In genomic region chr10:39557360-39557759, GRCm38 (mm10) we compare ENCODE assay signal across 12 mouse cellular contexts. TPM values are rescaled to one million over a fixed set of nuclear protein-coding genes. Genes with fewer than 3 reads are reported as not detected.
DNase-seq lines count a peak whose midpoint lies in the region; ATAC-seq and TF ChIP-seq lines count a peak whose summit lies in the region.
"Had no signal": no experiment of that assay in that cellular context is flagged by ENCODE, and none has a peak within 500 bp of the region (broad histone marks: within the 10 kb centered on the region; RNA-seq: fewer than 3 reads in every experiment).

No protein-coding gene starts in this region.

- peak overlapping the region; percentile 50; the same call in 1 of the 2 replicates for H3K27ac ChIP-seq in heart, embryonic 16.5 days (ENCODE audit: low read length)
- H3K27ac ChIP-seq in midbrain, embryonic 10.5 days (replicated peaks): peak overlapping the region; percentile 70; the same call in 1 of the 2 replicates
- H3K27ac ChIP-seq in midbrain, embryonic 11.5 days (ENCODE audit: low read depth, low read length): no peak overlapping the region
- H3K27ac ChIP-seq in hindbrain, postnatal 0 days: peak overlapping the region; percentile 68; the same call in 1 of the 2 replicates
- H3K27ac ChIP-seq in stomach, embryonic 16.5 days (ENCODE audit: low read length): peak overlapping the region; percentile 65; the same call in 1 of the 2 replicates
- no peak overlapping the region; the same call in 1 of the 2 replicates for H3K27ac ChIP-seq in layer of hippocampus, adult 2 months
- H3K27ac ChIP-seq: liver, embryonic 12.5 days had no signal

- no peak for ATAC-seq in heart, embryonic 16.5 days (replicated peaks; ENCODE audit: extremely low read depth, insufficient read depth, low FRiP score)
- ATAC-seq in midbrain, embryonic 11.5 days (ENCODE audit: low FRiP score): no peak
- ATAC-seq in hindbrain, postnatal 0 days: no peak
- no peak for ATAC-seq in stomach, embryonic 16.5 days (ENCODE audit: insufficient read depth, low FRiP score)
- ATAC-seq: liver, embryonic 12.5 days; Patski had no signal

- no peak for DNase-seq in heart, postnatal 10 days
- DNase-seq in midbrain, embryonic 10.5 days (ENCODE audit: low spot score): no peak
- no peak for DNase-seq in midbrain, embryonic 11.5 days (ENCODE audit: low spot score, missing footprints)
- no peak for DNase-seq in hindbrain, postnatal 0 days (ENCODE audit: low spot score)
- no peak for DNase-seq in layer of hippocampus, adult 2 months (ENCODE audit: low spot score in 2 of 2)
- DNase-seq: cerebellum, postnatal 14 days; right cerebral cortex, postnatal 25 days had no signal

- H3K9ac ChIP-seq in heart, embryonic 16.5 days (ENCODE audit: low read length): no peak overlapping the region
- no peak overlapping the region for H3K9ac ChIP-seq in midbrain, embryonic 11.5 days (ENCODE audit: low read length)
- no peak overlapping the region for H3K9ac ChIP-seq in hindbrain, postnatal 0 days (replicated peaks; ENCODE audit: low read length)
- no peak overlapping the region for H3K9ac ChIP-seq in stomach, embryonic 16.5 days (ENCODE audit: low read length)
- H3K9ac ChIP-seq: liver, embryonic 12.5 days had no signal

- no peaks in the 10 kb centered on the region for H3K27me3 ChIP-seq in heart, embryonic 16.5 days (ENCODE audit: control insufficient read depth, insufficient read depth, low read length)
- no peaks in the 10 kb centered on the region for H3K27me3 ChIP-seq in midbrain, embryonic 10.5 days (ENCODE audit: low read depth, poor library complexity, severe bottlenecking)
- H3K27me3 ChIP-seq in midbrain, embryonic 11.5 days (ENCODE audit: control insufficient read depth, insufficient read depth, low read length): no peaks in the 10 kb centered on the region
- H3K27me3 ChIP-seq in hindbrain, postnatal 0 days (ENCODE audit: insufficient read depth, low read length): no peaks in the 10 kb centered on the region
- no peaks in the 10 kb centered on the region for H3K27me3 ChIP-seq in stomach, embryonic 16.5 days (ENCODE audit: control insufficient read depth, insufficient read depth, low read length)
- H3K27me3 ChIP-seq: CH12.LX; liver, embryonic 12.5 days; Patski had no signal

- no peaks in the 10 kb centered on the region for H3K9me3 ChIP-seq in heart, embryonic 16.5 days (replicated peaks; ENCODE audit: control insufficient read depth, low read length)
- no peaks in the 10 kb centered on the region for H3K9me3 ChIP-seq in midbrain, embryonic 10.5 days (replicated peaks)
- H3K9me3 ChIP-seq in midbrain, embryonic 11.5 days (ENCODE audit: control insufficient read depth, low read length): no peaks in the 10 kb centered on the region
- no peaks in the 10 kb centered on the region for H3K9me3 ChIP-seq in hindbrain, postnatal 0 days (ENCODE audit: low read length)
- no peaks in the 10 kb centered on the region for H3K9me3 ChIP-seq in stomach, embryonic 16.5 days (replicated peaks; ENCODE audit: control insufficient read depth, low read length)
- H3K9me3 ChIP-seq: liver, embryonic 12.5 days had no signal

- intact Hi-C loops in heart, postnatal 10 days (cut with DNase I): loop anchor here (5.0 kb wide), 2 partner anchors 55 to 175 kb away; partner anchors contain the start of genes Rev3l and Traf3ip2

- H3K36me3 ChIP-seq in heart, embryonic 16.5 days (ENCODE audit: control insufficient read depth, insufficient read depth): no peaks in the 10 kb centered on the region
- peaks cover 7% of the 10 kb centered on the region for H3K36me3 ChIP-seq in midbrain, embryonic 10.5 days
- no peaks in the 10 kb centered on the region for H3K36me3 ChIP-seq in midbrain, embryonic 11.5 days (ENCODE audit: control insufficient read depth, insufficient read depth, low read length)
- 0 out of 2 replicates have a peak, but pooled peaks cover 4% of the 10 kb centered on the region for H3K36me3 ChIP-seq in hindbrain, postnatal 0 days (ENCODE audit: insufficient read depth, low read length)
- no peaks in the 10 kb centered on the region for H3K36me3 ChIP-seq in stomach, embryonic 16.5 days (ENCODE audit: control insufficient read depth, insufficient read depth, low read length)

- TF ChIP-seq CTCF in hindbrain, postnatal 0 days (IDR thresholded peaks at IDR 0.05; ENCODE audit: low read depth): no peak
- TF ChIP-seq CTCF in layer of hippocampus, adult 2 months (conservative IDR thresholded peaks at IDR 0.05): no peak

- H3K4me1 ChIP-seq in heart, embryonic 16.5 days (ENCODE audit: control insufficient read depth, insufficient read depth, low read length): peaks cover 39% of the 10 kb centered on the region
- H3K4me1 ChIP-seq in midbrain, embryonic 10.5 days: peaks cover 72% of the 10 kb centered on the region
- H3K4me1 ChIP-seq in midbrain, embryonic 11.5 days (ENCODE audit: control insufficient read depth, insufficient read depth, low read length): peaks cover 34% of the 10 kb centered on the region
- peaks cover 30% of the 10 kb centered on the region for H3K4me1 ChIP-seq in hindbrain, postnatal 0 days (ENCODE audit: insufficient read depth, low read length)
- peaks cover 52% of the 10 kb centered on the region for H3K4me1 ChIP-seq in stomach, embryonic 16.5 days (ENCODE audit: control insufficient read depth, insufficient read depth, low read length)

- WGBS in heart, embryonic 16.5 days: 74% methylated on average over 9 of the region's 9 CpGs
- 89% methylated on average over 9 of the region's 9 CpGs for WGBS in midbrain, embryonic 10.5 days
- WGBS in midbrain, embryonic 11.5 days: 87% methylated on average over 9 of the region's 9 CpGs
- 79% methylated on average over 9 of the region's 9 CpGs for WGBS in hindbrain, postnatal 0 days
- WGBS in stomach, embryonic 16.5 days: 70% methylated on average over 9 of the region's 9 CpGs

- no peak overlapping the region for H3K4me3 ChIP-seq in heart, embryonic 16.5 days (ENCODE audit: low read length)
- H3K4me3 ChIP-seq in midbrain, embryonic 10.5 days: no peak overlapping the region
- no peak overlapping the region for H3K4me3 ChIP-seq in midbrain, embryonic 11.5 days (ENCODE audit: low read depth, low read length)
- H3K4me3 ChIP-seq in hindbrain, postnatal 0 days (ENCODE audit: low read length): no peak overlapping the region
- H3K4me3 ChIP-seq in stomach, embryonic 16.5 days (replicated peaks; ENCODE audit: low read length): no peak overlapping the region
- H3K4me3 ChIP-seq in layer of hippocampus, adult 2 months: no peak overlapping the region
- H3K4me3 ChIP-seq: liver, embryonic 12.5 days had no signal

- no peak overlapping the region for H3K4me2 ChIP-seq in heart, embryonic 16.5 days (ENCODE audit: low read depth, low read length)
- no peak overlapping the region for H3K4me2 ChIP-seq in midbrain, embryonic 11.5 days
- no peak overlapping the region for H3K4me2 ChIP-seq in hindbrain, postnatal 0 days (ENCODE audit: low read depth, low read length)
- no peak overlapping the region for H3K4me2 ChIP-seq in stomach, embryonic 16.5 days (ENCODE audit: low read depth, low read length)
- H3K4me2 ChIP-seq: liver, embryonic 12.5 days had no signal

RNA-seq across cellular contexts. Expression of gene Traf3ip2, which starts 55.4 kb away (rescaled TPM):
- 10.7 and 12.5 TPM in 2 replicates for polyA plus RNA-seq in heart, embryonic 16.5 days (2015; fragmentation: Nextera tagmentation; extraction: Ambion mirVana)
- total RNA-seq in heart, postnatal 10 days (2021): 1 to 10 TPM; 6.4 to 9.3 TPM
- 5.5 and 9.5 TPM in 2 replicates for polyA plus RNA-seq in midbrain, embryonic 10.5 days (2016; fragmentation: Nextera tagmentation; extraction: Ambion mirVana)
- polyA plus RNA-seq in midbrain, embryonic 11.5 days (2014; fragmentation: Nextera tagmentation; extraction: Ambion mirVana): 3.9 TPM in 2 replicates
- total RNA-seq in hindbrain, postnatal 0 days (2014; rRNA removed): 5.3 and 9.6 TPM in 2 replicates
- polyA plus RNA-seq in hindbrain, postnatal 0 days (2015; fragmentation: Nextera tagmentation; extraction: Ambion mirVana): 5.7 and 6.2 TPM in 2 replicates
- 32.1 and 33.1 TPM in 2 replicates for polyA plus RNA-seq in stomach, embryonic 16.5 days (2015; fragmentation: Nextera tagmentation; extraction: Ambion mirVana)
- total RNA-seq in layer of hippocampus, adult 2 months (2021): 1 to 10 TPM; 2.5 to 2.6 TPM

Comparison
In these comparisons a context has a peak if more than half of its experiments do, and no peak if none do; other contexts are left out.
1. H3K27ac ChIP-seq: peak in heart, embryonic 16.5 days (single experiment), midbrain, embryonic 10.5 days (single experiment), hindbrain, postnatal 0 days (single experiment) and stomach, embryonic 16.5 days (single experiment); none in midbrain, embryonic 11.5 days (single experiment) and layer of hippocampus, adult 2 months (single experiment).